Mouse (Mus musculus) left cerebral cortex, adult 18-20 months (tissue): Measurements from ENCODE around the gene Pfkl. TPM values are rescaled to one million over a fixed set of nuclear protein-coding genes. Genes with fewer than 3 reads are reported as not detected.
"Not testable (repeated sequence)": the region's sequence is repeated elsewhere in the genome, so short reads cannot be mapped to it uniquely, and the experiment has no call there.

ENCODE experiments used
- DNase-seq, 2 experiments: peaks; one replicate each; pipeline ENCODE4 v3.0.0; 2021 to 2022; ENCODE audit warnings: low spot score in 2 of 2, mixed read lengths in 1 of 2
- long read RNA-seq, 2 experiments: library from polyadenylated mRNA; stranded (forward); transcript quantifications; one replicate each; pipeline ENCODE4 v2.0.0; 2021
- total RNA-seq, 2 experiments: library from RNA; stranded (reverse); gene quantifications; 2 replicates each; pipeline ENCODE4 v1.2.3; 2021

The Pfkl gene
- total RNA-seq, result 100 to 1,000 TPM; 147 TPM
- long read RNA-seq, experiment 1, transcript Pfkl-201 (22 exons, 3,730 nt), result major isoform, 370 of 437 reads
- long read RNA-seq, experiment 1, partial matches to known transcripts, result 46 of 437 reads
- long read RNA-seq, experiment 1, other reads (novel, unspliced or antisense), result 20 of 437 reads
- long read RNA-seq, experiment 2, transcript Pfkl-201 (22 exons, 3,730 nt), result major isoform, 262 of 314 reads
- long read RNA-seq, experiment 2, partial matches to known transcripts, result 36 of 314 reads
- long read RNA-seq, experiment 2, other reads (novel, unspliced or antisense), result 16 of 314 reads

DNA sequence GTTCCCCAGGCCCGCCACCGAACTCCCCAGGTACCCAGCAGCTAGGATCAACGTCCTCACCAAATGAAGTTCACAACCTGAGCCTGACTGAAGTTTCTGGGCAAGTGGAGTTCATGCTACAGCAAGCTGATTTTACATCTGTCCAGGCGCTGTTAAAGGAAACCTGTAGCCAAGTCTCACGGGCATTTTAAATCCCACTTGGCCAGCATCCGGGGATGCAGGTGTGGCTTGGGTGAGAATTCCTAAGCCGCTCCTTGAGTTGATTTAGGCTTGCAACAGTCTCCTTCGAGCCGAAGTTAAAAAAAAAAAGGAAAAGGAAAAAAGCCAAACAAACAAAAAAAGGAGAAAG, at the start of gene Pfkl:
TSS of gene Pfkl (minus strand) at position 139 of the 349 bp plus-strand sequence.
- DNase-seq, result no peak

DNA sequence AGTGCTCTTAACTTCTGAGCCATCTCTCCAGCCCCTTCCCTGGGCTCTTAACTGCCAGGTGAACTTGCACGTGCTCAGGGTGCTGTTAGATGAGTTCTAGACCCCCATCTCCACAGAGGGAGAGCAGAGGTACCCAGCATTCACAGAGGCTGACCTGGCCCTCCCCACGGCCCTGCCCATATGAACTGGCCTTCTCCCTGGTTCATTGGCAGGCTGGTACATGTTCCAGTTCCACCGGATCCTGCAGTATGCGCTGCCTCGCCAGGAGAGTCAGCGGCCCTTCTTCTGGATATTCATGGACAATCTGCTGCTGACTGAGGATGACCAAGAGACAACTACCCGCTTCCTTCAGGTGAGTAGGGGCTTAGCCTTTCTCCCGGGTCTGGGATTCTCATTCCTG, 47.2 kb upstream of the Pfkl start:
- no peak for DNase-seq

DNA sequence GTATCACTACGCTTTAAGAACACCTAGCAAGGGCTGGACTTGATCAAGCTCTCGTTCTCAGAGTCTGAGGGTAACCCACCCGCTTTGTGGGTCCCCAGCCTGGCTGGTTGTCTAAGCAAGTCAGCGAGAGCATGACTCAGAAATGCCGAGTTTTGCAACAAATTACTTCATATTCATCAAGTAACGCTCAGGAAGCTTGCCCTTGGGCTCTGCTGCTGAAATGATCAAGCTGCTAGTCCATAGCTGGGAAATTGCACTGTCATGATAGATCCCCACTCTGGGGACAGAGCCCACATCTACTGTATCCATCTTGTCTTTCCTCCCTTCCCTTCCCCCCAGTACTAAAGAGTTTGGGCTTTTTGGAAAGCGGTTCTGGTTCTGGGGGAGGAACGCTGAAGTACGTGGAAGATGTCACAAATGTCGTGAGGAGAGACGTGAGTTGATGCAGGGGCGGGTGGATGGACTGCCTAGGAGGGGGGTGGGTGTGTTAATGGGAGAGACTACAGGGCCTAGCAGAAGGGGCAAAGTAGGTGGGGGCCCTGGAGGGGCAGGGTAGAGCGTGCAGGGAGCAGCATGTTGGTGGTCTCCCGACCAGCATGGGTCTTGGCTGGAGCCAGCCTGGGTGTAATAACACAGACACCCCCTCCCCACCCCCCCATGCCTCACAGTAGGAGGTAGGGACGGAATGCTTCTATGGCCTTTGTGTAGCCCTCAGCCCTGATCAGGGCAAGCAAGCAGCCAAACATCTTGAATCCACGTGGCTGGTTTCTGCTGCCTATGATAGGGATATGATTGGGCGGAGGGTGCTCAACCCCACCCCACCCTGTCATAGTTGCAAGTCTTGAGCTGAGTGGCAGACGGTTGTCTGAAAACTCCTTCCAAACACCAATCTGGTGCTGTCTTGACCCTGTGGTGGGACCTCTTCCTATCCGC, 45.0 kb upstream of the Pfkl start:
- DNase-seq, result no peak

- no peak for DNase-seq
Measured at GRCm38 (mm10) chr10:78049519-78050035, 39.7 kb upstream of the Pfkl start.

DNA sequence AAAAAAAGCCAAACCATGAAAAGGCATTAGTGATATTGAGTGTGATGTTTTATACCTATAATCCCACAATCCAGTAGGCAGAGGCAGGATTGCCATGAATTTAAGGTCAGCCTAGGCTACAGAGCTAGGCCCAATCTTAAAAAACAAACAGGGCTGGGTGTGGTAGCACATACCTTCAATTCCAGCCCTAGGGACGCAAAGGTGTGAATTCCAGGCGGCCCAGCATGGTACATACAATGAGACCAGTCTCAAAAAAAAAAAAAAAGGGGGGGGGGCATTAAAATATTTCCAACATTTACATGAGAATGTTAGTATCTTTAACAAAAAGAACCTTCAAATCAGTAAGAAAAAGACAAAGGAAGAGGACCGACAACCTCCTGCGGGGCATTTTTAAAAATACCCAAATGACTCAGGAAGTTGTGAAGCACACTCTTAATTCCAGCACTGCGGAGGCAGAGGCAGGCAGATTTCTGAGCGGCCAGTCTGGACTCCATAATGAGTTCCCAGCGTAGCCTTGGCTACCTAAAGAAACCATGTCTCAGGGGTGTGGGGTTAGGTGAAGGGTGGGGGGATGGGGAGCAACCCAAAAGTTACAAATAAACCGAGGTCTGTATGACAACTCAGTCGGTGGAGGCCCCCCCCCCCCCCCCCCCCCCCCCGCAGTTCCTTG, 38.3 kb upstream of the Pfkl start:
- DNase-seq, result no peak

DNA sequence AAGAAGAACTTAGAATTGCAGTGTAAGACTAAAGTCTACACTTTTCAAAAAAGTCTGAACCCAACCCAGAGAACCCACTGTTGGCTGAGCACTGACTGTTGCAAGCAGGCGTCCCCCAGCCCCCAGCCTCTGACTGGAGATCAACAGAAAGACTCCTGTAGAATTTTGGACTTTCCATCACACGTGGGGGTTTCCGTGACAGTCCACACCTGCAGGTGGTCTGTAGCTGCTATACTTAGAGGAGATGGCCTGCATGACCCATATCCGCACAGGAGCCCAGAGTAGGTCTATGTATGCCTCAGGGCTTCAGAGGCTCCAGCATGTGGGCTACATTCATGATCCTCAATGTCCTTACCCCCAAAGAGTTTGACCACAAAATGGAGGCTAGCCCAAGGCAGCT, 36.5 kb upstream of the Pfkl start:
- no peak for DNase-seq

DNA sequence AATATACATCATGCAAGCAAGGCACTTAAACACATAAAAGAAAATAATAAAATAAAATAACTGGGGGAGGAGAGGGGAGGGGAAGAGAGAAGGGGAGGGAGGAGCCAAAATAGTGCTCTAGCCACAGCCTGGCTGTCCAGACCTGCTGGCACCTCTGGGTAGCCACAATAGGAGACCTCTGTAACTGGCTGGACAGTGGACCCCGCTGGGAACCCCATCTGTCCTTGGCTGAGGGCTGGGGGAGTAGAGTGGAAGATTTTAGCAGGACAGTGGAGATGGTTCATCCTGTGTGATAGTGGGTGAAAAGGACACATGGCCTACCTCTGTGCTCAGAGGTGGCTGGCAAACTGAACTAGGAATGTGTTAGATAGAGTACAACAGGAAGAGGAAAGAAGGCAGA, 34.6 kb upstream of the Pfkl start:
- no peak for DNase-seq

GRCm38 (mm10) chr10:78043406-78043836, 33.5 kb upstream of the Pfkl start, which contains the start of gene Aire:
Gene Aire (minus strand): TSS chr10:78043610.
- DNase-seq, result peak; percentile 44 to 59

- DNase-seq, result peak; percentile 43 to 44
Measured at GRCm38 (mm10) chr10:78042697-78043405, 33.0 kb upstream of the Pfkl start.

GRCm38 (mm10) chr10:78042096-78042495, 32.2 kb upstream of the Pfkl start:
- no peak for DNase-seq

GRCm38 (mm10) chr10:78041647-78042046, 31.8 kb upstream of the Pfkl start, which contains the start of gene Dnmt3l:
Gene Dnmt3l (plus strand): TSS chr10:78041947.
- no peak for DNase-seq

DNA sequence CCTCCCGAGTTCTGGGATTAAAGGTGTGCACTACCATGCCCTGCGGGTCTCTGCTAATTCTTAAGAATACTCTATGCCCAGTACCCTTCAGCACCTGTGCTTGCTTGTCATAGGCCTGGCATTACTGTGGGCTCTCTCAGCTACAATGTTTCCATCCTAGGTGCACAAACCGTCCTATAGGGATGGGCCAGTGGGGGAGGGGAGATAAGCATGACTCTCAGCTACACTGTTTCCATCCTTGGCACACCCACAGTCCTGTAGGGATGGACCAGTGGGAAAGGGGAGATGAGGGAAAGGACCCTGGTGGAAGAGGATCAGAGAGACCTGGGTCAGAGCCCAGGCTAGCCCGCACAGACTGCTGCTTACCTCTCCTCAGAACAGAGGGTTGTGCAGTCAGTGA, 27.3 kb upstream of the Pfkl start:
- DNase-seq, result no peak

- DNase-seq, result no peak
Measured at GRCm38 (mm10) chr10:78031987-78032386, 22.1 kb upstream of the Pfkl start.

GRCm38 (mm10) chr10:78029080-78029479, 19.2 kb upstream of the Pfkl start:
- DNase-seq, result no peak

GRCm38 (mm10) chr10:78028129-78028528, 18.2 kb upstream of the Pfkl start:
- peak; percentile 57 to 79 for DNase-seq

GRCm38 (mm10) chr10:78025453-78025852, 15.6 kb upstream of the Pfkl start:
- not testable (repeated sequence) for DNase-seq

DNA sequence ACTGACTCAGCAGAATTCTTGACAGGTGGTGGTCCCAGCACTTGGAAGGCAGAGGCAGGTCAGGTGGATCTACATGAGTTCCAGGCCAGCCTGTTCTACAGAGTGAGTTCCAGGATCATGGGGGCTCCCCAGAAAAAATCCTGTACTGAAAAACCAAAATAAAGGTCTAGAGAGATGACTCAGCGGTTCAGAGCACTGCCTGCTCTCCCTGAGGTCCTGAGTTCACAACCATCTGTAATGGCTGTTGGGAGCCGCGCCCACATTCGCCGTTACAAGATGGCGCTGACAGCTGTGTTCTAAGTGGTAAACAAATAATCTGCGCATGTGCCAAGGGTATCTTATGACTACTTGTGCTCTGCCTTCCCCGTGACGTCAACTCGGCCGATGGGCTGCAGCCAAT, 10.1 kb upstream of the Pfkl start:
- DNase-seq, result not testable (repeated sequence)

- no peak for DNase-seq
Measured at GRCm38 (mm10) chr10:78019291-78019690, 9.4 kb upstream of the Pfkl start.

DNA sequence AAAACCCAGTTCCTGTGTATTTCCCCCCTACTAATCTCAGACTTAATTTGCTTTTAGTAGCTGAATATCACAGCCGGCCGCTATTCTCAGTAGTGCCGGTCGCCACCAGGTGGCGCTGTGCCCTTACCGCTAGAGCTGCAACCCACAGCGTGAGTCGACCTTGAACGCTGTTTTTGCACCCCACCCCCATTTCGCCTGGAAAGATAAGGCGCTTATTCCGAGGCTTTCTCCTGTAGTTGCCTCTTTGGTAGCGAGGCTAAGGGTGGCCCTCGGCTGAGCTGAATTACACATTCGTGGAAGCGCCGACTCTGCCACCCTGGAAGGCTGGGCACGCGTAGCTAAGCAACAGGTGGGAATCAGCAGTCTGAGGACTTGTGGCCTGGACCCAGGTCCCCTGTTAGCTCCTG, 8.9 kb upstream of the Pfkl start:
- DNase-seq, result peak; percentile 80 to 81

GRCm38 (mm10) chr10:78016366-78016765, 6.5 kb upstream of the Pfkl start:
- no peak for DNase-seq

GRCm38 (mm10) chr10:78015489-78015888, 5.6 kb upstream of the Pfkl start:
- no peak for DNase-seq
